Mouse (Mus musculus) Patski (cell line): ENCODE measurements at regions not wholly inside any gene's neighbourhood (a gene's known extent, or its start where the extent isn't known, plus 50 kb on each side); places are given as distances from the start of the nearest gene placed in this dataset.
"Not testable (repeated sequence)": the region's sequence is repeated elsewhere in the genome, so short reads cannot be mapped to it uniquely, and the experiment has no call there.

ENCODE experiments used
- ATAC-seq: fragments of 100-300 bp; one replicate; pipeline ENCODE4 v1.8.0; 2021
- CTCF ChIA-PET: fragments of 350-600 bp; sonication (Branson Sonifier 250); formaldehyde crosslinking; loops from one replicate; lab custom pipeline; 2022; ENCODE audit warnings: inconsistent platforms; lab: Charles Lee
- POLR2A ChIA-PET: fragments of 350-600 bp; sonication (Branson Sonifier 250); formaldehyde crosslinking; loops from one replicate; lab custom pipeline; 2022; ENCODE audit warnings: antibody characterized with exemption, inconsistent platforms; lab: Charles Lee
- DNase-seq: peaks from one replicate; pipeline ENCODE4 v3.0.0-alpha.2; 2011; ENCODE audit warnings: low read depth, low spot score
- H3K27me3 ChIP-seq: fragments of 371-371 bp; one replicate; pipeline ENCODE4 v1.5.1; 2021
- CTCF ChIP-seq: fragments of 100-300 bp; IDR thresholded peaks from one replicate; pipeline ENCODE4 v1.5.1; 2021
- in situ Hi-C: fragments of 300-500 bp; cut with MboI; formaldehyde crosslinking; loops from 3 replicates; pipeline ENCODE4 v1.11.1; 2018; ENCODE audit warnings: low pct_unique_long_range_greater_than_20kb, mixed read lengths

DNA sequence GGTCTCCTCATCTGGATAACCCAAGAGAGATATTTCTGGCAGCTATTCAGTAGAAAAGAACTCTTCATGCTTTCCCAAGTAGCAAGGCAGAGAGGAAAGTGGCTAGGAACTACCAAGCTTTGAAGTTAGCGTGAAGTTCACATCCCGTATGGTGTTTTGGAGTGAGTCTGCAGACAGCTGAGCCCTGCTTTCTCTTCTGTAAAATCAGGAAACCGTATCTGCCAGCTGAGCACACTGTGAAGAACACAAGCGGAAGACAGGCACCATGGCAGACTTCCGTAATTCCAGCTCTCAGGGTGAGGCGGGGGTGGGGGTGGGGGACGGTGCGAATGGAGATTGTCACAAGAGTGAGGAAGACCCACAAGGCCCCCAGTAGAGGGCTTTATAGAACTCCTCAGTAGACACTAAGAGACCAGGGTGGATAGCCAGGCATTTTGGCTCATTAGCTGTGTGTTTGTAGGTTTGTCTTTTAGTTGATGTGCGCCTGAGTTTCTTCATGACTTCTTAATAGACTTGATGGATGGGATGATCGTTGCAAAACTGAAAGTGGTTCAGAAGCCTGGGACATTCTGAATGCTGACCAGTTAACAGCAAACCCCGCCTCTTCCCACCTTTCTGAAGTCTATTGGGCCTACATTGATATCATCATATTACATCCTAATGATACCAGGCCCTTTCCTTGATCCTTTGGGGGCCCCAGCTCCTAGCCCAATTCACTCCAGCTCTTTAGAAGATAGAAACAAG, 287.4 kb downstream of the 4933412E24Rik start:
- TF ChIP-seq CTCF = no peak
- in situ Hi-C loops = no loop called here
- POLR2A ChIA-PET = interaction anchor here (0.9 to 1.5 kb wide), 2 partner anchors 15 kb away, joined by 3 to 5 read pairs; no protein-coding TSS in a partner anchor
- CTCF ChIA-PET = interaction anchor here (0.6 to 1.1 kb wide), 3 partner anchors 8 to 143 kb away, joined by 3 read pairs; no protein-coding TSS in a partner anchor
- no peak for DNase-seq
- no peaks in the 10 kb centered on the region for H3K27me3 ChIP-seq
- ATAC-seq = no peak

DNA sequence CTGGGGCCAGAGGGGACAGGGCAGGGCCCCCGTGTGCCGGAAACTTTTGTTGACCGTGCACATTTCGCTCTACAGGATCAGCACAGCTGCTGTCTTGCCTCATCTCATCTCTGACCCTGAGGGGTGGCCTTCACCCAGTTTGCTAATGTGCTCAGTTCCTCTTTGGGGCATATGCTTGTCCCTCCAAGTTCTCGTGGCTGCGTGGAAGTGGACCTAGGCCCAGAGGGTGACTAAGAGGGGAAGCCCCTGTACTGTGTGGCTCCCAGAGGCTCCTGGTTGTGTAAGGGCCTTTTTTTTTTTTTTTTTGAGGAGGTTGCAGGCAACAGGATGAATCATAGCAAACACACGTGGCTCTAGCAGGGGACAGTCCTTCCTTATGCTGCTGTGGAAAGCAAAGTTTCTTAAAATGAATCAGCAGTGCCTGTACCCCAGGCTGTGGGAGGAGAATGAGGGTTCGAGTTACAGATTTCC, 288.2 kb downstream of the 4933412E24Rik start:
- DNase-seq (peak; percentile 65), ATAC-seq (peak; percentile 64)
- in situ Hi-C loops = no loop called here
- ChIA-PET CTCF (interaction anchor here (0.9 to 1.1 kb wide), 2 partner anchors 9 to 17 kb away, joined by 3 read pairs; no protein-coding TSS in a partner anchor), POLR2A (interaction anchor here (0.6 to 1.5 kb wide), 2 partner anchors 14 to 18 kb away, joined by 3 to 5 read pairs; no protein-coding TSS in a partner anchor)
- H3K27me3 ChIP-seq = no peaks in the 10 kb centered on the region
- no peak for TF ChIP-seq CTCF

DNA sequence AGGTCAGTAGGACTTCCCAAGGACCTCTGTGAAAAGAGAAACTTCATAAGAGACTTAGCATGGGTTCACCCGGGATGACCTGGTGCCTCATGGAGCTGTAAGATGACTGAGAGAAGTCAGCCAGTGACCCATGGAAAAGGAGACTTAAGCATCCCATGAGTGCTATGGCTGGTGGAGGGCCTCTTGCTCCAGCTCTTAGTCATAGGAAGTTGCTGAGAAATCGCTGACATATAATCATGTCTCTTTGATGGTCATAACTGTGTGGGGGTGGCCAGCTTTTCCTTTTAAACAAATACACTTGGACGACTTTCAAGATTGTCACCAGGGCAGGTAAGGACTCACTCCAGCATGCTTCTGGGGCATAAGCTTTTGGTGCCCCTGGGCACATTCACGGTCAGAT, 290.5 kb downstream of the 4933412E24Rik start:
- in situ Hi-C loops = no loop called here
- no peak for TF ChIP-seq CTCF
- ATAC-seq (no peak), DNase-seq (no peak)
- no peaks in the 10 kb centered on the region for H3K27me3 ChIP-seq
- ChIA-PET POLR2A (interaction anchor here (0.9 kb wide), 1 partner anchor 10 kb away, joined by 3 read pairs; no protein-coding TSS in a partner anchor), CTCF (interaction anchor here (0.7 to 2.2 kb wide), 3 partner anchors 11 to 337 kb away, joined by 3 to 6 read pairs (median 4); no protein-coding TSS in a partner anchor)

DNA sequence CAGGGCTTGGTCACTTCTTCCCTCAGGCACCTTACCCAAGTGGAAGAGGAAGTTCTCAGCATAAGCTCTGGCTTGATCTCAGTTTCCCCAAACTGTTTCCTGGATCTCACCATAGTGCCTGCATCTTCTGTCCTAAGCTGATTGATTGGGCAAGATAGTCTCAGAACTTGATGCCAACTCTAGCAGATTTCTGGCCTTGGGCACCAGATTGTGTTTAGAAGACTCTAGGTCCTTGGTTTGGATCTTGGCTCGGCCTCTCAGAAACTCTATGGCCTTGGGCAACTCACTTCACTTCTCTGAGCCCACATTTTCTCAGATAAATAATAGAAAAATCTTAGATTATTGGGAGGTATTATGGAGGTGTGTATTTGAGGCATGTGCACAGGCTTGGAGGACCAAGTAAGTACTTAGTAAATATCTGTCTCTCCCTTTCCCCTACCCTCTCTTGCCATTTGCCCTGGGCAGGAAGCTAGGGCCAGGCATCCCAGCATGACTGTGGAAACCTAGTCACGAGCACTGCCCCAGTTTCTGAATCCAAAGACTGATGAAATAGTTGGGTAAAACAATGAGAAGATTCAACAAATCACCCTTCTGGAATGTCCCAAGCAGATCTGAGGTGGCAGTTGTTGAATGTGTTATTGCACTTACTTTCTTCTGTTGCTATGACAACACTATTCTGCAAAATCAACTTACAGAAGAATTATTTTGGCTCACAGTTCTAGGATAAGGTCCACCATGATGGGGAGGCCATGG, 293.6 kb downstream of the 4933412E24Rik start:
- no peaks in the 10 kb centered on the region for H3K27me3 ChIP-seq
- in situ Hi-C loops = no loop called here
- ChIA-PET POLR2A (no interaction called here), CTCF (no interaction called here)
- no peak for TF ChIP-seq CTCF
- DNase-seq (no peak), ATAC-seq (no peak)

DNA sequence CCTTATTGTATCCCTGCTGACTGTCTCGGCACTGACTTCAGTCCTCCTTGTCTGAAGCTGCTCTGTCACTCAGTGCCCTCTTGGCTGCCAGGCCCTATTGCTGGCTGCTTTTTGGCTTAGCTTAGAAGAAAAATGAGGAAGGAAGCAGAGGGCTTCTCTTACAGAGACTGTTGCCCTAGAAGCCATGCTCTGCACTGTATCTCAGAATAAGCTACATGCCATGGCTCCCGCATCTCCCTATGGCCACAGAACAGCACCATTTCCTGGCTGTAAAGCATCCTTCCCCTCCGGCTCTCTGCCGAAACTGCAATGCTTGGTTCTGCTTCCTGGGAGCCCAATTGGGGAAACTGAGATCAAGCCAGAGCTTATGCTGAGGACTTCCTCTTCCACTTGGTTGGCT, 295.0 kb downstream of the 4933412E24Rik start:
- no peak for TF ChIP-seq CTCF
- CTCF ChIA-PET = no interaction called here
- no peak for DNase-seq
- POLR2A ChIA-PET = no interaction called here
- in situ Hi-C loops = no loop called here
- H3K27me3 ChIP-seq = no peaks in the 10 kb centered on the region
- no peak for ATAC-seq

DNA sequence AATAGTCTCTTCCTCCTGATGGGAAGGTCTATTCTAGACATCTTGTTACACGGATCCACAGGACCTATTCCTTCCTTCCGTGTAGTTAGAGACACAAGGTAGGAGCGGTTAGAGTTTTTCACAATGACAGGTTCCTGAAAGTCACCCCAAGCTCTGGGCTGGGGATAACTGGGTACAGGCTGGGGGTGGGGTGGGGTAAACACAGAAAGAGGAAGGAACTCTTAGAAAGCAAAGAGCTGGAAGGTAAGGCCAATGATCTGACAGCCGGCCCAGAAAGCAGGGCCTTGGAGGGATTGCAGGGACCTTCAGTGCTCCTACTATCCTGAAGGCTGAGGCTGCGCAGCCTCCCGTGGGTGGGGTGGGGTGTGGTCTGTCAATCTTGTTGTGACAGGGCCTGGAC, 295.4 kb downstream of the 4933412E24Rik start:
- H3K27me3 ChIP-seq = no peaks in the 10 kb centered on the region
- DNase-seq = no peak
- CTCF ChIA-PET = no interaction called here
- no peak for ATAC-seq
- in situ Hi-C loops = no loop called here
- POLR2A ChIA-PET = no interaction called here
- no peak for TF ChIP-seq CTCF

DNA sequence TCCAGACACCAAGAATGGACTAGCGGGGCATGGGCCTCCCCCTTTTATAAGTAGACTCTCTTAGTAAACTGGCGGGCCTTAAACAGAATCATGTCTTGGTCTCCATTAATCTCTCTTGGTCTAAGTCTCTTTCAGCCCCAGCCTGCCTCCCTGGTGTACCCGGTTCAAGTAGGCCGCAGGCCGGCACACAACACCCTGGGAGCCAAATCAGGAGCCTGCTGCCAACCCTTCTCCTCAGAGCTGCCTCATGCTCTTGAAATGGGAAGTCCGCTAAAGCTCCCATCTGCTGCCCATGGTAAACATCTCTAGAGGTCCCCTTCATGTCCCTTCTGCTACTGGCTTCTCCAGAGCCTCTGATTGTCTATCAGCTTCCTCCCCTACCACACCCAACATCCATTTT, 296.3 kb downstream of the 4933412E24Rik start:
- TF ChIP-seq CTCF = no peak
- in situ Hi-C loops = no loop called here
- CTCF ChIA-PET = no interaction called here
- no peak for ATAC-seq
- POLR2A ChIA-PET = no interaction called here
- no peaks in the 10 kb centered on the region for H3K27me3 ChIP-seq
- no peak for DNase-seq

DNA sequence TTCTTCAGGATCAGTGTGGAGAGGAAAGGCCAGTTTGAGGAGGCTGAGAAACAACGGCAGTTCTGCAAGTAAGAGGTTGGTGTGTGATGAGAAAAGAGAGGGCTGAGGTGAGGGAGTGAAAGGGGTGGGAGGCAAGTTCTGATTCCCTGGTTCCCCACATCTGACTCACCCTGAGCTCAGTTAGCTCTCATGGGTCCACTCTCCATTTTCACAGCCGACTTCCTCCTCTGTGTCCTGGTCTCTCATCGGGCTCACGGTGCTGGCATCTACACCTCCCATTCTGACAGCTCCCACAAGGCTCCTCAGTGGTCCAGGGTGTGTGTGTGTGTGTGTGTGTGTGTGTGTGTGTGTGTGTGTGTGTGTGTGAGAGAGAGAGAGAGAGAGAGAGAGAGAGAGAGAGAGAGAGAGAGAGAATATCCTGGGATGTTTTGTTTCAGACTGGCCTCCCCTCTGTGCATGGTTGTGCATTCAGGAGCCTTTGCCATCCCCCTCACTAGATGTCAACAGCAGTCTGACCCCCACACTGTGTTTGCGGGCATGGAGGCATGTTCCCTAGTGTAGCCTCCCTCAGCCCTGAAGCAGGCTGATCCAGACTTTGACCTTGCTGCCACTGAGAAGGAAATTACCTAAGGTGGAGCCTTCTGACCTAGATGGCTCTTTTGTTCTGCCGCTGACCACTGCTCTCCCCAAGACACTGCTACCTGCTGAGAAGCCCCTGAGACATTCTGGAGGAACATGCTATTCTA, 296.9 kb downstream of the 4933412E24Rik start:
- ATAC-seq, DNase-seq, CTCF ChIA-PET, in situ Hi-C loops, H3K27me3 ChIP-seq, POLR2A ChIA-PET: not testable (repeated sequence)

DNA sequence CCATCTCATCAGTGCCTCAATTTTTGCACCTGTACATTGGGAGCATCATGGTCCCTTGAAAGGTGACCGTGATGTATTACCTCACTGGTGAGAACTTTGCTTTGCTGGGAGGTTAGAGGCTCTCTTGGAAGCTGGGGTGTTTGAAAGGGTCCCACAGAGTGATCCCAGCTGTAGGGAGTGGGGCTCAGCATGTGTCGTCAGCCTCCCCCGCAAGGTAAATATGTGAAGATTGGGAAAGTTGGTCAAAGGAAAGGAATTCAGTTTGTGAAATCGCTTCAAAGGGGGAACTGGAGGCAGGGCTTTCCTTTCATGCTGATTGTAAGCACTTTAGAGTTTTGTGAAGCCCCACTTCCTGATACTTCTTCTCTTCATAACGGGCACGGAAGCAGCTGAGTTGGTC, 299.5 kb downstream of the 4933412E24Rik start:
- DNase-seq = no peak
- CTCF ChIA-PET = interaction anchor here (0.7 kb wide), 1 partner anchor 29 kb away, joined by 3 read pairs; no protein-coding TSS in a partner anchor
- in situ Hi-C loops = no loop called here

DNA sequence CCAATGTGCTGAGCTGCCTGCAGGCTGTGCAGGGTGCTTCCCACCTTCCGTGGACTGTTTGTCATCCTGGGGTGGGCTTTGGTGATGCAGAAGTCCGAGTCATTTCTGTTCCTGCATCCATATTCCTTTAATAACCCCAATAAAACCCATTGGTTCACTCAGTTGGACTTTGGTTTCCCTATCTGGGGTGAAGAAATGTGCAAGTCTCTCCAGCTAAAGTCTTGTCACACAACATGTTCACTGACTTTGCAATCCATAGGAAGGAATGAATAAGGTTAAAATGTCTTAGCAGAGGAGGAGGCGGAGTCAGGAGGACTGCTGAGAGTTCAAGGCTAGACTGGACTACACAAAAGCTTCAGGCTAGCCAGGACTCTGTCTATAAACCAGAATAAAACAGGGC, 300.5 kb downstream of the 4933412E24Rik start:
- ChIA-PET CTCF (no interaction called here), POLR2A (interaction anchor here (1.1 kb wide), 1 partner anchor 10 kb away, joined by 3 read pairs; no protein-coding TSS in a partner anchor)
- DNase-seq (no peak), ATAC-seq (no peak)
- no peaks in the 10 kb centered on the region for H3K27me3 ChIP-seq
- no peak for TF ChIP-seq CTCF
- in situ Hi-C loops = no loop called here

More for the DNA sequence above, 299.5 kb downstream of the 4933412E24Rik start:
- no peaks in the 10 kb centered on the region for H3K27me3 ChIP-seq
- POLR2A ChIA-PET = no interaction called here
- TF ChIP-seq CTCF = no peak
- ATAC-seq = no peak
